Mouse (Mus musculus): ENCODE results near the gene Vmn2r63. TPM values are rescaled to one million over a fixed set of nuclear protein-coding genes. Genes with fewer than 3 reads are reported as not detected.
"Not testable (repeated sequence)": the region's sequence is repeated elsewhere in the genome, so short reads cannot be mapped to it uniquely, and the experiment has no call there.

The Vmn2r63 gene
- total RNA-seq (2012; rRNA removed): not detected in 2 replicates

DNA sequence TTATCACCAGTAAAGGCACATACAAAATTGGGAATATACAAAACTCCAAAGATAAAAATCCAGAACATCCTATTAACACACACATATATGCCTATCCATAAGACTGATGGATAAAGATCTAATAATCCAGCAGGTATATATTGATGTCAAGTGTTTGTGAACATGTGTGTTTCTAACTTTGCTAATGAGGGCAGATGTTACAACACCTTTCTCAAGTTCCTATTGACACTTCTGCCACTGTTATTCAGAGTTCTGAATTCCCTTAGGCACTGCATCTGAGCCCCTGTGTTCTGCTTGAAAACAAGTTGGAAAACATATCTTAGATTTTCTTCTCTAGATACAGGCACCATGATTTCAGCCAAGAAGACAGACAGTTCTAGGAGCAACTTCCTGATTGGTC, at the start of gene Vmn2r63:
Gene Vmn2r63 (minus strand): TSS at position 101 of the 400 bp plus-strand sequence.
- H3K9me3 ChIP-seq (ENCODE audit: control insufficient read depth, insufficient read depth, low read depth, low read length); DNase-seq (ENCODE audit: low read depth, low spot score); in situ Hi-C loops (cut with MboI; ENCODE audit: low sequenced_read_pairs in 2 of 2, unreplicated experiment in 2 of 2); H3K9ac ChIP-seq (ENCODE audit: insufficient read depth, low read depth, low read length, poor library complexity, severe bottlenecking); H3K36me3 ChIP-seq (ENCODE audit: control insufficient read depth, insufficient read depth, low read length, poor library complexity, severe bottlenecking); H3K4me3 ChIP-seq (ENCODE audit: insufficient read depth in 1 of 2, low read depth in 1 of 2, low read length in 2 of 2, poor library complexity in 1 of 2, severe bottlenecking in 1 of 2); H3K4me1 ChIP-seq (ENCODE audit: control insufficient read depth in 2 of 2, insufficient read depth in 2 of 2, low read length in 2 of 2, poor library complexity in 1 of 2); H3K27ac ChIP-seq (ENCODE audit: insufficient read depth, low read depth, low read length, poor library complexity, severe bottlenecking): not testable (repeated sequence)

DNA sequence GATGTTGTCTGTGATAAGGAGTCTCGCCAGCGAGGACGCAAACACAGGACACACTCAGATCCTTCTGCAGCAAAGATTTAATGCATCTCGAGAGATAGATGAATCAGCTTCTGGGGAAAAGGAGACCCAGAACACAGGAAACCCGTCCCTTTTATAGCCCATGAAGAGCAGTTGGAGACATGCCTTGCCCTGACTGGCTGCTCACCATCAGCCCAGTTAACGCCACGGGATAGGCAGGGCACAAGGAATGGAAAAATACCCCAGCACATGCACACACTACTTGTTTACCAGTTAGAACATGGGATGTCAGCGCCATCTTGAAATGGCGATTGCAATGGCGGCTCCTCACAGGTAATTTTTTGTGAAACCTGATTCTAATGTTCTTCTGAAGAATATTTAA, 47.1 kb upstream of the Vmn2r63 start:
- Histone ChIP-seq H3K36me3 (ENCODE audit: control insufficient read depth, insufficient read depth, low read length, poor library complexity, severe bottlenecking) (no peaks in the 10 kb centered on the region), H3K4me1 (ENCODE audit: control insufficient read depth in 2 of 2, insufficient read depth in 2 of 2, low read length in 2 of 2, poor library complexity in 1 of 2) (no peaks in the 10 kb centered on the region), H3K9ac (ENCODE audit: insufficient read depth, low read depth, low read length, poor library complexity, severe bottlenecking) (no peak overlapping the region), H3K27ac (ENCODE audit: insufficient read depth, low read depth, low read length, poor library complexity, severe bottlenecking) (no peak overlapping the region), H3K4me3 (ENCODE audit: insufficient read depth in 1 of 2, low read depth in 1 of 2, low read length in 2 of 2, poor library complexity in 1 of 2, severe bottlenecking in 1 of 2) (no peak overlapping the region), H3K9me3 (ENCODE audit: control insufficient read depth, insufficient read depth, low read depth, low read length) (no peaks in the 10 kb centered on the region)
- TF ChIP-seq ZNF384 (IDR thresholded peaks at IDR 0.05; ENCODE audit: low read depth, low read length) (no peak), MAFK (IDR thresholded peaks at IDR 0.05; ENCODE audit: insufficient read depth, low read depth, low read length) (no peak), ZC3H11A (IDR thresholded peaks at IDR 0.05; ENCODE audit: borderline replicate concordance, low read depth, low read length) (no peak), HCFC1 (IDR thresholded peaks at IDR 0.05; ENCODE audit: borderline replicate concordance, insufficient read depth, low read length) (no peak), CHD2 (IDR thresholded peaks at IDR 0.05; ENCODE audit: low read depth, low read length) (no peak)
- no peak for DNase-seq (ENCODE audit: low read depth, low spot score)
- in situ Hi-C loops (cut with MboI; ENCODE audit: low sequenced_read_pairs in 2 of 2, unreplicated experiment in 2 of 2): no loop called here

DNA sequence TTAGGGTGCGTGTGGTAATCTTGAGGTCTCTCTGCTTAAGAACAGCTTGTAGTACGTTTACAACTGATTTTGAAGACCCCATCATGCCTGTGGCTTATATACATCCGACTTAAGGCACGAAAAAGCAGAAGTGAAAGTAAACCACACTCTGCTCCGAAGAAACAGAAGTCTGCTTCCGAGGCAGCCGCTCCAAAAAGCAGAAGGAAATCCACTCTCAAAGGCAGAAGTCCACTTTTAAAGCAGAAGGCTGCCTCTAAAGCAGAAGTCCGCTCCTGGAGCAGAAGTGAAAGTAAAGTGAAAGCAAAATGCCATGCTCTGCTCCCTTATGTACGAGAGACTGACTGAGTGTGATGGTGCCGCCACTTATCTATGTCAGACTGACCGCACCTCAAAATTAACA, 46.5 kb upstream of the Vmn2r63 start:
- no peak overlapping the region for H3K9ac ChIP-seq (ENCODE audit: insufficient read depth, low read depth, low read length, poor library complexity, severe bottlenecking)
- no peak overlapping the region for H3K4me3 ChIP-seq (ENCODE audit: insufficient read depth in 1 of 2, low read depth in 1 of 2, low read length in 2 of 2, poor library complexity in 1 of 2, severe bottlenecking in 1 of 2)
- TF ChIP-seq MAFK (IDR thresholded peaks at IDR 0.05; ENCODE audit: insufficient read depth, low read depth, low read length): no peak
- no peak for TF ChIP-seq HCFC1 (IDR thresholded peaks at IDR 0.05; ENCODE audit: borderline replicate concordance, insufficient read depth, low read length)
- no peak for TF ChIP-seq ZNF384 (IDR thresholded peaks at IDR 0.05; ENCODE audit: low read depth, low read length)
- TF ChIP-seq CHD2 (IDR thresholded peaks at IDR 0.05; ENCODE audit: low read depth, low read length): no peak
- TF ChIP-seq ZC3H11A (IDR thresholded peaks at IDR 0.05; ENCODE audit: borderline replicate concordance, low read depth, low read length): no peak
- no peaks in the 10 kb centered on the region for H3K36me3 ChIP-seq (ENCODE audit: control insufficient read depth, insufficient read depth, low read length, poor library complexity, severe bottlenecking)
- in situ Hi-C loops (cut with MboI; ENCODE audit: low sequenced_read_pairs in 2 of 2, unreplicated experiment in 2 of 2): no loop called here
- no peak overlapping the region for H3K27ac ChIP-seq (ENCODE audit: insufficient read depth, low read depth, low read length, poor library complexity, severe bottlenecking)
- no peak for DNase-seq (ENCODE audit: low read depth, low spot score)
- H3K4me1 ChIP-seq (ENCODE audit: control insufficient read depth in 2 of 2, insufficient read depth in 2 of 2, low read length in 2 of 2, poor library complexity in 1 of 2): no peaks in the 10 kb centered on the region
- no peaks in the 10 kb centered on the region for H3K9me3 ChIP-seq (ENCODE audit: control insufficient read depth, insufficient read depth, low read depth, low read length)

DNA sequence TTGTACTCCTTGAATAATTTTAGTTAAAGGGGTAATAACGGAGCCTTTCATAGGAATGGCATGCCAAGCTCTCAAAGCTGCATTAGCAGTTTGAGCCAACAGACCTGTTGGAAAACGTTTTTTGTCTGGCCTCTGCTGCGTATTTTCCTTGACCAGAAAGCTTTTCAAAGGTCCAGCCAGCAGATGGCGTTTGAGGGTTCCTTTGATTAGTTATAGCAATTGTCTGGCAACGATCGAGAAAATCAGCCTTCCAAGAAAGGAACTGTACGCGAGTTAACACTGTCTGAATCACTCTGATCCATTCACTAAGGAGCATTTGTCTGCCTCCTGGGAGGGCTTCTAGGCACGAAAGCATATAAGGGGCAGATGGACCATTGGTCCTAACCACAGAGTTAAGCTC, 31.6 kb upstream of the Vmn2r63 start:
- no peaks in the 10 kb centered on the region for H3K4me1 ChIP-seq (ENCODE audit: control insufficient read depth in 2 of 2, insufficient read depth in 2 of 2, low read length in 2 of 2, poor library complexity in 1 of 2)
- H3K9ac ChIP-seq (ENCODE audit: insufficient read depth, low read depth, low read length, poor library complexity, severe bottlenecking): no peak overlapping the region
- no peaks in the 10 kb centered on the region for H3K36me3 ChIP-seq (ENCODE audit: control insufficient read depth, insufficient read depth, low read length, poor library complexity, severe bottlenecking)
- peak; percentile 40 for DNase-seq (ENCODE audit: low read depth, low spot score)
- peaks cover 1% of the 10 kb centered on the region; the same call in 1 of the 2 replicates for H3K9me3 ChIP-seq (ENCODE audit: control insufficient read depth, insufficient read depth, low read depth, low read length)
- H3K4me3 ChIP-seq (ENCODE audit: insufficient read depth in 1 of 2, low read depth in 1 of 2, low read length in 2 of 2, poor library complexity in 1 of 2, severe bottlenecking in 1 of 2): peak overlapping the region in 1 of 2 experiments; percentile 11; a peak in 1 of 4 replicates
- in situ Hi-C loops (cut with MboI; ENCODE audit: low sequenced_read_pairs in 2 of 2, unreplicated experiment in 2 of 2): no loop called here
- TF ChIP-seq ZNF384 (IDR thresholded peaks at IDR 0.05; ENCODE audit: low read depth, low read length) (no peak), ZC3H11A (IDR thresholded peaks at IDR 0.05; ENCODE audit: borderline replicate concordance, low read depth, low read length) (peak; percentile 58), MAFK (IDR thresholded peaks at IDR 0.05; ENCODE audit: insufficient read depth, low read depth, low read length) (no peak), HCFC1 (IDR thresholded peaks at IDR 0.05; ENCODE audit: borderline replicate concordance, insufficient read depth, low read length) (no peak), CHD2 (IDR thresholded peaks at IDR 0.05; ENCODE audit: low read depth, low read length) (no peak)
- H3K27ac ChIP-seq (ENCODE audit: insufficient read depth, low read depth, low read length, poor library complexity, severe bottlenecking): no peak overlapping the region

DNA sequence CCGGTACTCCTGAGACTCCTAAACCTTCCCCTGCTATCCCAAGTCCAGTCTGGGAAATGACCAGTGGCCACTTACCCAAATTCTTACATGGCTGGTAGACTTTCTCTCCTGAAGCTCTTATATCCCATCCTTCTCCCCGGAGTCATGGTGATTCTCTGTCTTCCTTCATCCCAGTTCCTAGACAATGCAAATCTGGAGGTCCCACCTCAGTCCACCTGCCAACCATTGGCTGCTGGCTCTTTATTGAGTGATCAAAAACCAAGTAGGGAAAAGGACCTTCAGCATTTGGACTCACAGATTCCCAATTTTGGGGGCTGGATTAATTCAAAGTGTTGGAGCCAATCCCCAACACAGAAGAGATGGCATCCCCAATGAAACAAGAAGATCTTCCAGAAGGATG, 35.6 kb downstream of the Vmn2r63 start:
- H3K4me1 ChIP-seq (ENCODE audit: control insufficient read depth in 2 of 2, insufficient read depth in 2 of 2, low read length in 2 of 2, poor library complexity in 1 of 2); H3K9me3 ChIP-seq (ENCODE audit: control insufficient read depth, insufficient read depth, low read depth, low read length); in situ Hi-C loops (cut with MboI; ENCODE audit: low sequenced_read_pairs in 2 of 2, unreplicated experiment in 2 of 2); DNase-seq (ENCODE audit: low read depth, low spot score); H3K27ac ChIP-seq (ENCODE audit: insufficient read depth, low read depth, low read length, poor library complexity, severe bottlenecking); H3K4me3 ChIP-seq (ENCODE audit: insufficient read depth in 1 of 2, low read depth in 1 of 2, low read length in 2 of 2, poor library complexity in 1 of 2, severe bottlenecking in 1 of 2); H3K36me3 ChIP-seq (ENCODE audit: control insufficient read depth, insufficient read depth, low read length, poor library complexity, severe bottlenecking); H3K9ac ChIP-seq (ENCODE audit: insufficient read depth, low read depth, low read length, poor library complexity, severe bottlenecking): not testable (repeated sequence)

Data from ES-E14 (cell line).